Mouse (Mus musculus) monocyte, adult 5-6 weeks (primary cell): ENCODE measurements at regions not wholly inside any gene's neighbourhood (a gene's known extent, or its start where the extent isn't known, plus 50 kb on each side); places are given as distances from the start of the nearest gene placed in this dataset.

Experiments used
- ATAC-seq: fragments of 153-309, 156-312 bp; replicated peaks from 2 replicates; pipeline ENCODE4 v1.8.0; 2017; ENCODE audit warnings: mild to moderate bottlenecking; ENCODE audit not compliant: low TSS enrichment, insufficient number of reproducible peaks, severe bottlenecking, poor library complexity, low FRiP score

DNA sequence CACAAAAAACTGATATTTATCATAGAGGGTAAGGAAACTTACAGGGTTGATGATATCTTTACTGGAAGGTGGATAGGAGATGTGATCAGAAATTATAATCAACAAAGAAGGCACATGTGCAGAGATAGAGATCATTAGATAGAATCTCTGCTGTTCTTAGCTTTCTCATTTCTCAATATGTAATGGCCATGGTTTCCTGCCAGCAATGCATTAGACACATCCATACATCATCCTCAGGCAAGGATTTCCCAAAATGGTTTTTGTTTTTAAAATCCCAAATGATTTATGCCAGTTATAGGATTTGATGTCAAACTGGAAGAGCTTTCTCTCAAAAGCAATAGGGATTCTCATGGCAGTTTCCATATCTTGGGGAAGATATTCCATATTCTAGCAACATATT, 52.0 kb upstream of the C030005K15Rik start:
- ATAC-seq, result no peak

GRCm38 (mm10) chr10:97779335-97779734, 52.8 kb upstream of the C030005K15Rik start:
- ATAC-seq, result no peak

DNA sequence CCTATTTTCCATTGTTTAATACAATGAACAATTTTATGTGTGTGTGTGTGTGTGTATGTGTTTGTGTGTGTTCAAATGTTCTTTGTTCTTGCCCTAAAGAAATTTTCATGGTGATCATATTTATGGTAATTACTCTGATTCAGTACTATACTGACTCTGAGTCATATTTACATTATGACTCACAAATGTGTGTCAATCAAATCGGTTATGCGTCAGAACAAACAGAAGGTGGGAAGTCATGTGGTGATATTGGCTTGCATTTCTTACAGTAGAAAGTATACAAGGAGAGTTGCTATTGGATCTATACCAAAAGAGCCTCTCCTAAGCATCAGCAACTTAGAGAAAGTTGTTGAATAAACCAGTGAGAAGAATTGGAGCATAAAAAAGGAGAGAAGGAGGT, 67.2 kb upstream of the C030005K15Rik start:
- ATAC-seq, result no peak

DNA sequence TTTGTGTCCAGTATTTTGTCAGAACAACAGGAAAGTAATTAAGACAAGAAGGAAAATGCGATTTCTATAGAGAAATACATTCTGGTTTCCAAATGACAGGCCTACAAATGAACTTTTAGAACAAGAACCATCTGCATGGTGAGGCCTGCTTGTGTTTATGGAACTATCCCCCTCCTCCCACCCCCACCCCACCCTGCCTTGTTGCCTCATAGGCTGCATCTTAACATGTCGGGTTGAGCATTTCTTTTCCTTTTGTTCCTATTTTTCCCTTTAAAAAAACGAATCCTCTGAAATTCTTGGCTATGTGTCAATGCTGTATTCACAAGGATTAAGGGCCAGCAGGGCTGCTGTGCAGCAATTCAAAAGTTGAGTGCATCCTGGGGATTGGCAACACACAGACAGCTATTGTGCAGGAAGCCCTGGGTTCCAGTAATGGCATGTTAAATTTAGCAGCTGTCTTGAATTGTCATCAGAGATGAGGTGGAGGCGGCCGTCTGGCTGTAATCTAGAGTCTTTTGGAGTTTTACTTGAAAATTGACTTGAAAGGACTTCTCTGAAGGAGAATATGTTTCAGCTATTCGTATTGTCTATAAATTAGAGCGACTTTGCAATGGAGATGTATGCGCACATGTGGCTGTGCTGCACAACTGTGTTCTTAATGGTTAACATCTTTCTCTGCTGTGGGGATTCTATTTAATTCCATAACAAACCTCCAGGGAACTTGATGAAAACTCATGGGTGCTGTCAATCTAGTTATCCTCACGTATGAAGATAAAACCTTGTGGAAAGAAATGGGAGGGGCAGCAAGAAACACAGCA, 75.1 kb upstream of the C030005K15Rik start:
- no peak for ATAC-seq

DNA sequence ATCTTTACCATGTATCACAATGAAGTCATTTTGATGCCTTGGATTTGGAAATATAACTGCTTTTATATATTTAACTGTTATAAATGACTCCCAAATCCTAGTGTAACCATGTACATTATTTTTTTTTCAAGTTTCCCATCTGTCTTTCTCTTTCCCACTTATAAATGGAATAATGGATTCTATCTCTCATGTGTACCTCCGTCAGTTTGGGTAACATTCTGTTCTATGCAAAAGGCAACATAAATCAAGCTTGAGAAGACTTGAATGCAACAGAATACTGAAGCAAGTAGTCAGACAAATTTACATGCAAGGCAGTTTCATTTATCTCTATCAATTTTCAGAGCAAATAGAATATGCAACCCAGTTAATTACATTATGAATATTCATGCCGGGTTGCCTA, 81.4 kb upstream of the C030005K15Rik start:
- ATAC-seq, result no peak

DNA sequence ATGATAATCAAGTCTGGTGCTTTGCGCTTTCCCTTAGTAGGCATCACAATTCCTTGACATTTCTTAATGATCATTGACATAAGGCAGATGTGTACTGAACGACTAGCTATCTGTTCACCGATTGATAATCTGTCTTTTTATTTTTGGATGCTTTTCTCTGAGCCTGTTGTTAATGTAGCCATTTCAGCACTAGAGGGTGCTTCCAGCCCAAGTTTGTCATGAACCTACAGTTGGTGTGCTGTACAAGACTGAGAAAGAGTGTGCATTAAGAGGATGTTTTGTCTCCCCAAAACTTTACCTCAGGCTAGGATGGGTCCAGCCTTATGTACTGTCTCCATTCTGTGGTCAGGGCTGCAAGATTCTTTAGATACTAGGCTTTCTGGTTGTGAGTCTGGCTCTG, 116.0 kb upstream of the C030005K15Rik start:
- ATAC-seq, result no peak

- no peak for ATAC-seq
Measured at GRCm38 (mm10) chr10:97851487-97851886, 124.9 kb upstream of the C030005K15Rik start.

DNA sequence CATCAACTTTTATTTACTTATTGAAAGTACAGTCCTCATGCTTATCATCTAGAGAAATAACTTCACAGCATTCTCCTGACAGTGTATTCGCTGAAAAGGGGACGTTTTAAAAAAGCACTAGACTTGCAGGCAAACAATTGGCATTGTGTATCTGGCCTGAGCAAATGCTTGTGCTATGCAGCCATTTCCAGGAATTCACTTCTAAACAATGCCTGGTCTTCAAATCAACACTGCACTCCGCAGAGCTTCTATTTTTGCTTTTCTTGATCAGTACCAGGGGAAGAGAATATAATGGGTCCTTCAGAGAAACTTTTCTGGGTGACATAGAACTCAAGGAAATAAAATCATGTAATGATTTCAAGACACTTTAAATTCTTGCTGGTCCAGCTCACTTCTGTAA, 150.5 kb upstream of the C030005K15Rik start:
- ATAC-seq, result no peak

- ATAC-seq, result no peak
Measured at GRCm38 (mm10) chr10:97886049-97886448, 159.5 kb upstream of the C030005K15Rik start.

DNA sequence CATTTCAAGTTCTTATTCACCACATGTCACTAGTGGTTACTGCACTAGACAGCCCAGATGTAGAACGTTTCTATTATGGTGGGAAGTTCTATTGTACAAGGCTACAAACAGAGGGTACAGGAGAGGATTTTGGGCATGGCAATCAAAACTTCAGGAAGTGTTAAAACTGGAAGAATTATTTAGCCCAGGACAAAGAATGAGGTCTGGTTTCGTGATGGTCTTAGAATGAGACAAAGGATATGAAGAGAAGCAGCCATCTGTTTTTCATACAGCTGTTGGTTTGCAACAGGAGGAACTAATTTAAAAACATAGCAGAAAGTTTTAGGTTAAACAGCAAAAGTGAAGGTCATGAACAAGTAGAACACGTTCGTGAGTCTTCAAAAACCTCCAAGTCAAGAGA, 179.2 kb upstream of the C030005K15Rik start:
- no peak for ATAC-seq

GRCm38 (mm10) chr10:97925568-97925967, 199.0 kb upstream of the C030005K15Rik start:
- no peak for ATAC-seq

DNA sequence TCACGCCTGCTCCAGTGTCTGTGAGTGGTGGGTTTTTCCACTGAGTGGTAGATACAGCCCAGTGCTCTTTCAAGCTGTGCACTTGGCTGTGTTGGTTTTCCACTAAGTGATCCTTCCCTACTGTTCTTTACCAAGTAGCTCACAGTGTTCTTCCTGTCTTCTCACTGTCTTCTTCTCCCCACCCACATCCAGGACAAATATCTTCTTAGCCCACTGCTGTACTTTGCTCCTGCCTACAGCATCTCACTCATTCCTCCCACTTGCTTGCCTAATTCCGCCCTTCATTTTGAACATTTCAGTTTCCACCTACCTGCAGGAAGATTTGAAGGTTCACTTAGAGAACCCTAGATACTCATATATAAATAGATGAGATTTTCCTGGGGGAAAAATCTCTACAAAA, 213.8 kb upstream of the C030005K15Rik start:
- ATAC-seq, result no peak

DNA sequence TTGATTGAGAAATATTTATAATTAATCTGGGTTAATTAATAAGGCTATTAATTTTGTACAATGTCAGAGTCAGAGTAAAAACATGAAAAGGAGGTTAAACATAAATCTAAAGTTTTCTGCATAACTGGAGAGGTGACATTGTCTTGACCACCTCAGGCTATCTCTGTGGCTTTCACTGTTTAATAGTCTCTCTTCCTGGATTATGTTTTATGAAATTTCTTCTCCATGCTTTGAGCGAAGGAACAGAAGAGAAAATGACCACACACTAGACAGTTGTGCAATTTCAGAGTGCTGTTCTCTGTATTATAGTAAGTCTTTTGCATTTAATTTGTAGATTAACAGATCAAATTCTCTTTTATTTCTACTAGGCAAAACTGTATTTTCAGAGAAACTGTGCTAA, 239.3 kb upstream of the C030005K15Rik start:
- no peak for ATAC-seq

DNA sequence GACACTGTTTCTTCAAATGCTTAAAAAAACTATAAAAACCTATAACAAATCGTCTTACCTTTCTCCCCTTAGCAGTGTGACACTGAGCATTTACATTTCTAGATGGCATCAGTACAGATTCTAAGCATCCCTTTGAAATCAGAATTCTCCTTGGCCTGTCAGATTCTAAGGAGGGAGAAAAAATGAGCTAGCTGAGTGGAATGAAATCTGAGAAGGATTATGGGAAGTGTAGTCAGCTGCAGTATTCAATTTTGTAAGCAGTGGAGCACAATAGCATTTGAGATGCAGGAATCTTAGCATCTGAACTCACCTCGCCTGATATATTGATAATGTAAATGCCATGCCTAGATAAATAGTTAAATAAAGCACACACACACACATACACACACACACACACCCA, 240.4 kb upstream of the C030005K15Rik start:
- no peak for ATAC-seq

GRCm38 (mm10) chr10:98007037-98007436, 280.5 kb upstream of the C030005K15Rik start:
- no peak for ATAC-seq

DNA sequence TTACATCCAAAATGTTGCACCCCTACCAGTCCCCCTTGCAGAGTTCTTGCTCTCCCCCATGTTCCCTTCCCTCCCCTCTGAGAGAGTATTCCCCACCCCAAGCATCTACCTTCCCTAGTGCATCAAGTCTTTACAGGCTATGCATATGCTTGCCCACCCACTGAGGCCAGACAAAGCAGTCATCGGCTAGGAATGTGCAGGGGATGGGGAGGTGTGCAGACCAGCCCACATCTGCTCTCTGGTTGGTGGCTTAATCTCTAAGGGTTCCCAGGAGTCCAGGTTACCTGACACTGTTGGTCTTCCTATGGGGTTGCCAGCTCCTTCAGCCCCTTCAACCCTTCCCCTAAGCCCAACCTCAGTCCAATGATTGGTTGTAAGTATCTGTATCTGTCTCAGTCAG, 281.8 kb upstream of the C030005K15Rik start:
- ATAC-seq, result no peak

DNA sequence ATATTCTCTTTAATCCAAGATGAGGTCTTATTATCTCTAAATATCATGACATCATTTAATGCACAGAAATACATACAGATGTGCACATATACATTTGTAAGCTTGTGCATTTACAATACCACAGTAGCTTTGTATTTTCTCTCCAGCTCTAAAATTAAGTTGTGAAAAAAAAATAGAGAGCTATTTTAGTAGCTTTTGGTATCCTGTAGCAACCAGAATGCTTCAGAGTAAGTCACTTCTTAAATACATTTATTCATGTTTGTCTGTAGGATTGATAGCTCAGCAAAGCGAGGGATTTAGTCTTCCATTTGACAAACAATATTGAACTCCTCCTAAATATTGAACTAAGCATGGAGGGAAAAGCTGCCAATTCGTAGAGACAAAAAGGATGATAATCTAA, 286.4 kb upstream of the C030005K15Rik start:
- no peak for ATAC-seq

DNA sequence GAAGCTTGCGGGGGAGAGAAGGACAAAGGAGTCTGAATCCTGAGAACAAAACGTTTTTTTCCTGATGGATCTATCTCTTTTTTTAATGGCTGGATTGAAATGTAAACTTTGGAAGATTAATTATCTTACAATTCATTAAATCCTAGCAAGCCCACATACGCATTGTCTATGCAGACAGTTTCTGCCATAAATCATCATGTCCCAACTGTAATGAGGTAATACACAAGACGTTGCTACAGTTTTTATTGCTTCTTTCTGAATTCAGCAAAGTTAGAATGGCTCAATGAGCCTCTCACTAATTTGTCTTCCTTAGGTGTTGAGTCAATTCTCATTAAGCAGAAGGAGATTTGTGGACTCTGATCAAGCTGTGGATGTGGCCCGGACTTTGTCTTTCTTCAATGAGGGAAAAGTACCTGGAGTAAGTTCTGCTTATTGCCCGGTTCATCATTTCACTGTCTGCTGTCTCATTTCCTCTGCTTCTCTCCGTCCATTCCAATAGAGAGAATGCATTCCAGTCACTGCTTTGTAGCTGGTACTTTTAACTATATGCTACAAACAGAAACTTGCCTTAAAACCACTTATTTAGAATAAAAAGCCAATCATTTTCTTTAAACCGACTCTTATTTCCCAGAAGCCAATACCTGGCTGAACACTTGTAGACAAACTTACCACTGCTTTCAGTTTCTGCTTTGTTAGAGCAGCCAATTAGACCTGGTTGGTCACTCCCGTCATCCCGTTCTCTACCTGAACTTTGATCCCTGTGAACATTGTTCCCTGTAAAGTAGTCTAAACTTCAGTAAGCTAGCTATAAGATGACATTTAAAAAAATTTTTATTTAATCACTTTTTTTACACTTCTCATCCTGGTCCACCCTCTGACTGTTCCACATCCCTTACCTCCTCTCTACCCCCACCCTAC, 288.7 kb upstream of the C030005K15Rik start:
- no peak for ATAC-seq

DNA sequence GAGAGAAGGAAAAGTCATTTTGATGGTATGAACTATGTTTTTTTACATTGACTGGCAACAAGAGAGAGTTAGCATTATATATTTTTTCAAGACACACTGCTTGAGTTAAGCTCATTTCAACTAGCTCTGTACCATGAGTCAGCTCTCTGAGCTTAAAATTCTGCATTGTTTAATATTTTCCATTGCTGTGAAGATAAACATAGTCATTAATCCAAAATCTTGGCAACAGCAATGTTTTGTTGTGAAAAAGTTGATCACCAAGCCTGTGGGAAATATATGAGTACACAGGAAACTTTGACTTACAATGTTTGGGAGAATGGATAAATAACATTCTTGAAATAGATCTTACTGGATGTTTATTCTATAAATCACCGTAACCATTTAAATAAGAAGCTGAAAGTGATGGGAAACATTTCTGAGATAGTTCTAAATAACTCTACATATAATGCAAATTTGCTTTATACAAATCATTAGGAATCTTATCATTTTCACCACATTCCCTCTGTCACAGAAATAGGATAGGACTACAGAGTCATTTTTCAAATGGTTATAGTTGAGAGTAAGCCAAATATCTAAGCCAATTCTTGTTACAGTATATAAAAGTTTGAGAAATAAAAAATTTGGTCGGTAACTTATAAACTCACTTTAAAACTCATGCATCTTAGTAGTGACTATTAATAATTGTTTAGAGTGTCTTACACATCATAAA, 290.2 kb upstream of the C030005K15Rik start:
- ATAC-seq, result no peak
